Mouse (Mus musculus) thymus, adult 2 months (tissue): ENCODE measurements around the gene Fen1. TPM values are rescaled to one million over a fixed set of nuclear protein-coding genes. Genes with fewer than 3 reads are reported as not detected.

Experiments
- DNase-seq: peaks from one replicate; pipeline ENCODE4 v3.0.0; 2021
- H3K27ac ChIP-seq: fragments of 200-500 bp; 2 replicates; pipeline ENCODE4 v1.5.1; 2012; ENCODE audit warnings: low read length, control low read depth; ENCODE audit not compliant: control insufficient read depth, insufficient read depth
- H3K27me3 ChIP-seq: fragments of 200-500 bp; 2 replicates; pipeline ENCODE4 v1.6.1; 2012; ENCODE audit warnings: mild to moderate bottlenecking, low read length, moderate library complexity, mixed read lengths; ENCODE audit not compliant: control insufficient read depth, insufficient read depth
- H3K36me3 ChIP-seq: fragments of 200-500 bp; 2 replicates; pipeline ENCODE4 v1.6.1; 2012; ENCODE audit warnings: mild to moderate bottlenecking, low read length, moderate library complexity; ENCODE audit not compliant: control insufficient read depth, insufficient read depth
- H3K4me1 ChIP-seq: fragments of 200-500 bp; replicated peaks from 2 replicates; pipeline ENCODE4 v1.6.1; 2012; ENCODE audit warnings: low read length; ENCODE audit not compliant: control insufficient read depth, insufficient read depth
- H3K4me3 ChIP-seq: fragments of 200-500 bp; 2 replicates; pipeline ENCODE4 v1.5.1; 2012; ENCODE audit warnings: mild to moderate bottlenecking, low read length, control low read depth, moderate library complexity; ENCODE audit not compliant: control insufficient read depth, insufficient read depth
- CTCF ChIP-seq: fragments of 200-500 bp; IDR thresholded peaks from 2 replicates; pipeline ENCODE4 v1.5.1; 2012; ENCODE audit warnings: mild to moderate bottlenecking, control low read depth, low read length, moderate library complexity, borderline replicate concordance; ENCODE audit not compliant: control insufficient read depth, poor library complexity, insufficient read depth; ENCODE audit errors: extremely low read depth
- POLR2A ChIP-seq: fragments of 200-500 bp; IDR thresholded peaks from 2 replicates; pipeline ENCODE4 v1.6.1; 2012; ENCODE audit warnings: mild to moderate bottlenecking, low read length, control low read depth, moderate library complexity; ENCODE audit not compliant: control insufficient read depth, poor library complexity, insufficient read depth; ENCODE audit errors: extremely low read depth
- WGBS: fragments of 180-500 bp; shearing (Covaris S2); methylation state at CpG from one replicate; pipeline ENCODE4 v1.1.7; 2018; 5-methylcytosine and 5-hydroxymethylcytosine counted together
- polyA plus RNA-seq: library from polyadenylated mRNA; depleted of rRNA; stranded (reverse); fragments of >200 nt; gene quantifications from 2 replicates; pipeline ENCODE4 v1.2.3, GENCODE M21; 2012

The Fen1 gene
- polyA plus RNA-seq, 1 experiment, result 43.8 TPM

- Histone ChIP-seq H3K4me3 (no peak overlapping the region), H3K27me3 (no peaks in the 10 kb centered on the region), H3K27ac (no peak overlapping the region), H3K36me3 (peaks cover 3% of the 10 kb centered on the region; the same call in 1 of the 2 replicates), H3K4me1 (no peaks in the 10 kb centered on the region)
- WGBS, result 93% methylated on average over 10 of the region's 10 CpGs
- no peak for DNase-seq
- TF ChIP-seq CTCF, result no peak
Observed at GRCm38 (mm10) chr19:10213796-10214471, 10.0 kb upstream of the Fen1 start.

DNA sequence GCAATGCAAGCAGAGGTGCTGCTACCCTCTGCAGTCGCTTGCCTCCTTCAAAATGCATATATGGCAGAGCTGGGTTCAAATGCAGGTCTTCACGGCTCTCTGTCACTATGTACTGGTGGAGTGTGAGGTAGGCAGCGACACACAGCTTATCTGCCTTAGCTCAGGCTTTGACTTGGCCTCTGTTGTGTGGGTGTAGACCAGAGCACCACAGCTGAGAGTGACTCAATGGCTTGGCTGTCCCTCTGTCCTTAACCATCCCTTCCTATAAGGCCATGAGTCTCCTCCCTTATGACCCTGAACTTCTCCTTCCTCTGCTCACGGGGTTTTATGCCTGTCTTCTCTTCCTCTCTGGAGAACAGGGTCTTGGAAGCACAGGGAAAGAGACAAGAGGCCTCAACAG is 6.9 kb upstream of the Fen1 start:
- Histone ChIP-seq H3K27ac (no peak overlapping the region), H3K27me3 (no peaks in the 10 kb centered on the region), H3K4me3 (no peak overlapping the region), H3K36me3 (peaks cover 9% of the 10 kb centered on the region; the same call in 1 of the 2 replicates), H3K4me1 (no peaks in the 10 kb centered on the region)
- DNase-seq, result no peak
- TF ChIP-seq CTCF, result no peak
- no peak for TF ChIP-seq POLR2A
- 89% methylated on average over 4 of the region's 4 CpGs for WGBS

DNA sequence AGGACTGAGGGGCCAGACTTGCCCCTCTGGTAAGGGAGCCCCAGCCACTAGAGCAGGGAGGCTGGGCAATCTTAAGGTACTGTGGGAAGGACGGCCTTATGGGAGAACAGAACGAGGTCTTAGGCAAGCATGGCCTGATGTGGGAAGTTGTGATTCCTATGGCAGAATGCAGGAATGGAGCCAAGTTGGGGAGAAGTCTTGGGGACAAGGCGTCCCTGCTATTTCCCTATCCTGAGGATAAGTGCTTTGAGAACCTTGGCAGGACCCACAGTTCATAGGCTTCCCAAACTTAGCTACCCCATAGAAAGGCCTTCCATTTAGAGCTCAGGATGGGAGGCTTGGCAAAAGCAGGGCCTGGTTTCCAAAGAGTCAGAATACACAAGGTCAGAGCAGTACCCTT is 4.9 kb upstream of the Fen1 start:
- Histone ChIP-seq H3K36me3 (peaks cover 9% of the 10 kb centered on the region; the same call in 1 of the 2 replicates), H3K4me3 (no peak overlapping the region), H3K4me1 (no peaks in the 10 kb centered on the region), H3K27me3 (no peaks in the 10 kb centered on the region), H3K27ac (no peak overlapping the region)
- 96% methylated on average over 3 of the region's 3 CpGs for WGBS
- no peak for DNase-seq
- TF ChIP-seq POLR2A (no peak), CTCF (no peak)

DNA sequence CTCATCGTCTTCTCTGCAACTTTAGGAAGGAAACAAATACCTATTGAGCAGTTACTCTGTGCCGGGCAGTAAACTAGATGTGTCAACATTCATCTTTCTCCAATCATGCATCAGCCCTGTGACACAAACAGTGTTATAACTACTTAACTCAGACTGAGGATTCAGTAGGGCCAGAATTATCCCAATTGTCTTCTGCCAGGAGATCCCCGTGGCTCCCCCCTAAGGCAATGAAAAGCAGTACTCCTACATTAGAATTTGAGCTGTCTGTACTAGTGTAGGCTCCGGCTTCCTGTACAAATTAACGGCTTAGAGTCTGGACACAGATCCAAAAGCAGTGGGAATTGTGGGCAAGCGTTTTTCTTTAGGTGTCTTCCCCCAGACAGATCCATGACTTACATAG is 1.1 kb upstream of the Fen1 start:
- no peak overlapping the region for H3K4me3 ChIP-seq
- DNase-seq, result no peak
- TF ChIP-seq POLR2A (no peak), CTCF (no peak)
- peaks cover 13% of the 10 kb centered on the region; the same call in 1 of the 2 replicates for H3K36me3 ChIP-seq
- no peaks in the 10 kb centered on the region for H3K27me3 ChIP-seq
- WGBS, result 78% methylated on average over 6 of the region's 6 CpGs
- no peak overlapping the region for H3K27ac ChIP-seq
- H3K4me1 ChIP-seq, result peaks cover 3% of the 10 kb centered on the region; the same call in 1 of the 2 replicates

GRCm38 (mm10) chr19:10204616-10205001 is 640 bp upstream of the Fen1 start:
- TF ChIP-seq POLR2A (no peak), CTCF (no peak)
- Histone ChIP-seq H3K36me3 (peaks cover 17% of the 10 kb centered on the region), H3K27me3 (no peaks in the 10 kb centered on the region), H3K27ac (no peak overlapping the region), H3K4me3 (no peak overlapping the region), H3K4me1 (peaks cover 3% of the 10 kb centered on the region; the same call in 1 of the 2 replicates)
- DNase-seq, result peak; percentile 34
- WGBS, result 2% methylated on average over 5 of the region's 5 CpGs

DNA sequence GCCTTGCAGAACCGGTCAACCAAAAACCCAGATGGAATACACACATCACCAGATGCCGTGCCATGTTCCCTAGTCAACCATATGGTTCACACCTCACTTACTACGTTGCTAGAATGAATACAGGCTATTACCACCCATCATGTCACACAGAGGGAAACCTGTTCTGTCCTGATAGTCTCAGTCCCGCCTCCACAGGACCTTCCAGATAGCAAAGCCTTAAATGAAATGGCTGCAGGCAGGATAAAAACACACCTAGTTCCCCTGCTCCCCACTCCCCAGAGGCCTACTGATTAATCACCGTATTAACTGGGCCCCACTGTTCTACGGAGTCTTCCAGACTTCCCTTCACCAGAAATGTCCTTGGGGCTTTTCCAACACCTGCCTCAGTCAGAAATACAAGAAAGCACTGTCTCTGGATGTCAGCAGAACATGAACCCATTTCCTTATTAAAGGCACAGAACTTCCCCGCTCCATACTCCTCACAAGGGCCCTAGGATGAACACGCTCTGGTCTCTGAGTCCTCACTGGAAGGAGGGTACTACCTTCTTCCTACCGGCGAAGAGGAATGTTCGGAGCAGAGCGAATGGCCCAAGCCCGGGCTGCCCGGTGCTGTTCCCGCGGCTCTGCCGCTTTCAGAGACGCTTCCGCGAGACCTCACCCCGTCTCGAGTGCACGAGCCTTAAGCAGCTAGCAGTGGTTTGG is 672 bp downstream of the Fen1 start:
- no peak overlapping the region for H3K27ac ChIP-seq
- peak overlapping the region; percentile 79 for H3K4me3 ChIP-seq
- TF ChIP-seq CTCF (no peak), POLR2A (no peak; the same call in 1 of the 2 replicates)
- H3K4me1 ChIP-seq, result peaks cover 3% of the 10 kb centered on the region; the same call in 1 of the 2 replicates
- H3K36me3 ChIP-seq, result peaks cover 20% of the 10 kb centered on the region
- no peaks in the 10 kb centered on the region for H3K27me3 ChIP-seq
- WGBS, result 2% methylated on average over 23 of the region's 23 CpGs
- no peak for DNase-seq
